Mouse (Mus musculus): Measurements from ENCODE around the gene Mrpl38. TPM values are rescaled to one million over a fixed set of nuclear protein-coding genes. Genes with fewer than 3 reads are reported as not detected.
A peak's percentile ranks its signal among the peaks of the same experiment; 100 is the strongest.

Mrpl38 gene
- polyA plus RNA-seq, 1 experiment from 2014 or later = 44.1 TPM

- H3K9me3 ChIP-seq (ENCODE audit: low read length) = no peaks in the 10 kb centered on the region
- TF ChIP-seq CTCF (IDR thresholded peaks at IDR 0.05) = no peak; the same call in 1 of the 2 replicates
- TF ChIP-seq EP300 (IDR thresholded peaks at IDR 0.05) = no peak
- peak overlapping the region; percentile 71 for H3K9ac ChIP-seq (replicated peaks; ENCODE audit: low read depth)
- H3K36me3 ChIP-seq (ENCODE audit: insufficient read depth, low read length) = 0 out of 2 replicates have a peak, but pooled peaks cover 9% of the 10 kb centered on the region
- H3K27ac ChIP-seq (ENCODE audit: low read length) = peak overlapping the region; percentile 55
- H3K27me3 ChIP-seq (replicated peaks; ENCODE audit: insufficient read depth, low read length) = no peaks in the 10 kb centered on the region
- H3K4me3 ChIP-seq (ENCODE audit: low read depth, low read length) = peak overlapping the region; percentile 81
- H3K4me2 ChIP-seq (replicated peaks; ENCODE audit: low read depth, low read length) = peak overlapping the region; percentile 88
- under 1% methylated on average over 20 of the region's 20 CpGs for WGBS
- DNase-seq (ENCODE audit: low spot score) (no peak), ATAC-seq (no peak)
- H3K4me1 ChIP-seq (ENCODE audit: insufficient read depth, low read depth, low read length) = no peaks in the 10 kb centered on the region
Measured at GRCm38 (mm10) chr11:116138096-116138467, 586 bp downstream of the Mrpl38 start.

GRCm38 (mm10) chr11:116134171-116134570, 4.5 kb downstream of the Mrpl38 start:
- Histone ChIP-seq H3K36me3 (ENCODE audit: insufficient read depth, low read length) (0 out of 2 replicates have a peak, but pooled peaks cover 7% of the 10 kb centered on the region), H3K4me2 (replicated peaks; ENCODE audit: low read depth, low read length) (no peak overlapping the region), H3K4me3 (ENCODE audit: low read depth, low read length) (no peak overlapping the region), H3K27me3 (replicated peaks; ENCODE audit: insufficient read depth, low read length) (no peaks in the 10 kb centered on the region), H3K9ac (replicated peaks; ENCODE audit: low read depth) (no peak overlapping the region), H3K9me3 (ENCODE audit: low read length) (no peaks in the 10 kb centered on the region), H3K4me1 (ENCODE audit: insufficient read depth, low read depth, low read length) (peaks cover 5% of the 10 kb centered on the region; the same call in 1 of the 2 replicates), H3K27ac (ENCODE audit: low read length) (no peak overlapping the region)
- ATAC-seq (no peak), DNase-seq (ENCODE audit: low spot score) (no peak)
- TF ChIP-seq CTCF (IDR thresholded peaks at IDR 0.05) (no peak), EP300 (IDR thresholded peaks at IDR 0.05) (no peak)
- 81% methylated on average over 10 of the region's 10 CpGs for WGBS

- H3K4me1 ChIP-seq (ENCODE audit: insufficient read depth, low read depth, low read length) = peaks cover 5% of the 10 kb centered on the region; the same call in 1 of the 2 replicates
- no peak overlapping the region for H3K4me2 ChIP-seq (replicated peaks; ENCODE audit: low read depth, low read length)
- H3K9ac ChIP-seq (replicated peaks; ENCODE audit: low read depth) = no peak overlapping the region
- no peaks in the 10 kb centered on the region for H3K9me3 ChIP-seq (ENCODE audit: low read length)
- no peaks in the 10 kb centered on the region for H3K27me3 ChIP-seq (replicated peaks; ENCODE audit: insufficient read depth, low read length)
- 73% methylated on average over 5 of the region's 5 CpGs for WGBS
- no peak overlapping the region for H3K27ac ChIP-seq (ENCODE audit: low read length)
- 0 out of 2 replicates have a peak, but pooled peaks cover 7% of the 10 kb centered on the region for H3K36me3 ChIP-seq (ENCODE audit: insufficient read depth, low read length)
- no peak for TF ChIP-seq EP300 (IDR thresholded peaks at IDR 0.05)
- no peak for TF ChIP-seq CTCF (IDR thresholded peaks at IDR 0.05)
- ATAC-seq (no peak), DNase-seq (ENCODE audit: low spot score) (no peak)
- no peak overlapping the region for H3K4me3 ChIP-seq (ENCODE audit: low read depth, low read length)
Measured at GRCm38 (mm10) chr11:116133497-116133896, 5.2 kb downstream of the Mrpl38 start.

DNA sequence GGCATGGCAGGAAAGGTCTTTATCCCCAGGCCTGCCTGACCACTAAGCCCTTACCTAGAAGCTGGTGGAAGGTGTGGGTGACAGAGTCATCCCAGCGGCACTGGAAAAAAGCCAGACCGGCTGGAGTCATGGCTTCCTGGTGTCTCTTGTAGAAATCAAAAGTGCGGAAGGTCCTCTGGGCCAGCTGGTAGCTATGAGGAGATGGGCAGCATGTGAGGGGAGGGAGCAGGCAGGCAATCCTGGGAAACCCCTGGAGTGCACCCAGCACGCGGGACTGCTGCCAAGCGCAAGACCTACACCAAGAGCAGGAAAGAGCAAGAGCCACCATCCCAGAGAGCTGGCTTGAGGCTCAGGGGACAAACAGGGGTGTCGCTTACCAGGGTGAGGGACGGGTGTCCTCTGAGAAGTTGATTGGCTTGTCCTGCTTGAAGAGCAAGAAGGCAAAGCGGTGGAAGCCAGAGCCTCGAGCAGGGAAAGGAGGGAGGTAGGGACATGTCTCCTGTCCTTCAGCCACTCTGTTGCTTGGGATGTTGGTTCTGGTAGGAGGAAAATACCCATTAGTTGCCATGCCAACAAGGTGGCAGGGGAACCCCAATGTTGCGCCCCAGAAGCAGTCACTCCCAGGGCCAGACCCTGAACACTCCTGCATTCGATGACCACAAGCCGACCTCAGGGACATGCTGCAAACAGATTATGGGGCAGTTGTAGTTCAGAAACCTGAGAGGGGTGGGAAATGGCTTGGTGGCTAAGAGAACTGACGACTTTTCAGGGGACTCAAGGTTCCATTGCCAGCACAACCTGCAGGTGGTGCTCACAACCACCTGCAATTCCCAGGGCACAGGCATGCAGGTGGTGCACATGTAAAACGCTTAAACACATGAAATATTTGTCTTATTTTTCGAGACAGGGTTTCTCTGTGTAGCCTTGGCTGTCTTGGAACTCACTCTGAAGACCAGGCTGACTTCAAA, 6.0 kb downstream of the Mrpl38 start:
- H3K4me2 ChIP-seq (replicated peaks; ENCODE audit: low read depth, low read length) = no peak overlapping the region
- H3K4me1 ChIP-seq (ENCODE audit: insufficient read depth, low read depth, low read length) = peaks cover 9% of the 10 kb centered on the region; the same call in 1 of the 2 replicates
- no peaks in the 10 kb centered on the region for H3K9me3 ChIP-seq (ENCODE audit: low read length)
- 75% methylated on average over 16 of the region's 16 CpGs for WGBS
- no peak overlapping the region for H3K27ac ChIP-seq (ENCODE audit: low read length)
- peak; percentile 32 for DNase-seq (ENCODE audit: low spot score)
- no peak overlapping the region for H3K9ac ChIP-seq (replicated peaks; ENCODE audit: low read depth)
- no peak for ATAC-seq
- H3K27me3 ChIP-seq (replicated peaks; ENCODE audit: insufficient read depth, low read length) = no peaks in the 10 kb centered on the region
- TF ChIP-seq CTCF (IDR thresholded peaks at IDR 0.05) (peak; percentile 57), EP300 (IDR thresholded peaks at IDR 0.05) (no peak)
- H3K36me3 ChIP-seq (ENCODE audit: insufficient read depth, low read length) = 0 out of 2 replicates have a peak, but pooled peaks cover 7% of the 10 kb centered on the region
- no peak overlapping the region for H3K4me3 ChIP-seq (ENCODE audit: low read depth, low read length)

GRCm38 (mm10) chr11:116131349-116132170, 7.1 kb downstream of the Mrpl38 start:
- TF ChIP-seq CTCF (IDR thresholded peaks at IDR 0.05) (no peak), EP300 (IDR thresholded peaks at IDR 0.05) (no peak)
- Histone ChIP-seq H3K27me3 (replicated peaks; ENCODE audit: insufficient read depth, low read length) (no peaks in the 10 kb centered on the region), H3K36me3 (ENCODE audit: insufficient read depth, low read length) (0 out of 2 replicates have a peak, but pooled peaks cover 7% of the 10 kb centered on the region), H3K27ac (ENCODE audit: low read length) (peak overlapping the region; percentile 98), H3K9ac (replicated peaks; ENCODE audit: low read depth) (peak overlapping the region; percentile 23; the same call in 1 of the 2 replicates), H3K4me2 (replicated peaks; ENCODE audit: low read depth, low read length) (peak overlapping the region; percentile 73), H3K4me3 (ENCODE audit: low read depth, low read length) (peak overlapping the region; percentile 62; the same call in 1 of the 2 replicates), H3K9me3 (ENCODE audit: low read length) (no peaks in the 10 kb centered on the region), H3K4me1 (ENCODE audit: insufficient read depth, low read depth, low read length) (peaks cover 15% of the 10 kb centered on the region)
- WGBS = 74% methylated on average over 15 of the region's 15 CpGs
- ATAC-seq (no peak), DNase-seq (ENCODE audit: low spot score) (peak; percentile 18)
